Mouse (Mus musculus): ENCODE results near the gene Tsga10ip.

Tsga10ip gene

GRCm38 (mm10) chr19:5402293-5402692 is at the start of gene Tsga10ip:
Tsga10ip (minus strand) TSS chr19:5402526.
- DNase-seq (ENCODE audit: inconsistent age in 2 of 2, low spot score in 1 of 2): no peak

- no peak for DNase-seq (ENCODE audit: inconsistent age in 2 of 2, low spot score in 1 of 2)
Observed at GRCm38 (mm10) chr19:5451766-5452165, 49.4 kb upstream of the Tsga10ip start.

- DNase-seq (ENCODE audit: inconsistent age in 2 of 2, low spot score in 1 of 2): no peak
Observed at GRCm38 (mm10) chr19:5449673-5450072, 47.3 kb upstream of the Tsga10ip start.

GRCm38 (mm10) chr19:5448354-5449150 is 46.2 kb upstream of the Tsga10ip start:
- DNase-seq (ENCODE audit: inconsistent age in 2 of 2, low spot score in 1 of 2): peak; percentile 65 to 74

- peak; percentile 78 to 91 for DNase-seq (ENCODE audit: inconsistent age in 2 of 2, low spot score in 1 of 2)
Observed at GRCm38 (mm10) chr19:5447515-5448353, 45.4 kb upstream of the Tsga10ip start, which contains the start of gene Fosl1. Fosl1 (plus strand) TSS chr19:5447547.

- DNase-seq (ENCODE audit: inconsistent age in 2 of 2, low spot score in 1 of 2): no peak
Observed at GRCm38 (mm10) chr19:5445747-5446146, 43.4 kb upstream of the Tsga10ip start.

GRCm38 (mm10) chr19:5444954-5445353 is 42.6 kb upstream of the Tsga10ip start:
- no peak for DNase-seq (ENCODE audit: inconsistent age in 2 of 2, low spot score in 1 of 2)

GRCm38 (mm10) chr19:5444371-5444908 is 42.1 kb upstream of the Tsga10ip start:
- no peak for DNase-seq (ENCODE audit: inconsistent age in 2 of 2, low spot score in 1 of 2)

- no peak for DNase-seq (ENCODE audit: inconsistent age in 2 of 2, low spot score in 1 of 2)
Observed at GRCm38 (mm10) chr19:5433951-5434350, 31.6 kb upstream of the Tsga10ip start.

GRCm38 (mm10) chr19:5432992-5433852 is 30.9 kb upstream of the Tsga10ip start:
- DNase-seq (ENCODE audit: inconsistent age in 2 of 2, low spot score in 1 of 2): peak; percentile 66 to 87

GRCm38 (mm10) chr19:5431911-5432464 is 29.7 kb upstream of the Tsga10ip start:
- DNase-seq (ENCODE audit: inconsistent age in 2 of 2, low spot score in 1 of 2): peak in 1 of 2 experiments; percentile 75

- peak in 1 of 2 experiments; percentile 71 for DNase-seq (ENCODE audit: inconsistent age in 2 of 2, low spot score in 1 of 2)
Observed at GRCm38 (mm10) chr19:5430408-5430807, 28.1 kb upstream of the Tsga10ip start.

GRCm38 (mm10) chr19:5429806-5430205 is 27.5 kb upstream of the Tsga10ip start:
- peak; percentile 90 to 95 for DNase-seq (ENCODE audit: inconsistent age in 2 of 2, low spot score in 1 of 2)

GRCm38 (mm10) chr19:5429219-5429618 is 26.9 kb upstream of the Tsga10ip start:
- DNase-seq (ENCODE audit: inconsistent age in 2 of 2, low spot score in 1 of 2): no peak

GRCm38 (mm10) chr19:5428083-5428482 is 25.8 kb upstream of the Tsga10ip start:
- peak in 1 of 2 experiments; percentile 81 for DNase-seq (ENCODE audit: inconsistent age in 2 of 2, low spot score in 1 of 2)

GRCm38 (mm10) chr19:5426640-5427290 is 24.4 kb upstream of the Tsga10ip start:
- DNase-seq (ENCODE audit: inconsistent age in 2 of 2, low spot score in 1 of 2): no peak

- DNase-seq (ENCODE audit: inconsistent age in 2 of 2, low spot score in 1 of 2): peak; percentile 46 to 60
Observed at GRCm38 (mm10) chr19:5425906-5426565, 23.7 kb upstream of the Tsga10ip start.

- DNase-seq (ENCODE audit: inconsistent age in 2 of 2, low spot score in 1 of 2): peak; percentile 93 to 98
Observed at GRCm38 (mm10) chr19:5424782-5425741, 22.7 kb upstream of the Tsga10ip start, which contains the start of the genes Drap1 and AI837181. Drap1 (minus strand) TSS chr19:5424979. AI837181 (plus strand) TSS chr19:5425144.

All from adrenal gland, adult (tissue).